Mouse (Mus musculus): ENCODE results near the gene Ldb2.

GRCm38 (mm10) chr5:44710132-44710871 is 89.2 kb downstream of the Ldb2 start:
- TF ChIP-seq POLR2A (IDR thresholded peaks at IDR 0.05; ENCODE audit: borderline replicate concordance, extremely low read depth, insufficient read depth, insufficient read length, poor library complexity, severe bottlenecking) (no peak), CTCF (IDR thresholded peaks at IDR 0.05; ENCODE audit: borderline replicate concordance, extremely low read depth, insufficient read depth, insufficient read length) (no peak)

All from brain, embryonic 14.5 days (tissue).